Mouse (Mus musculus) activated CD4-positive, CD25-positive, alpha-beta regulatory T cell, adult 9 weeks (primary cell): ENCODE results near the gene Yjefn3. TPM values are rescaled to one million over a fixed set of nuclear protein-coding genes. Genes with fewer than 3 reads are reported as not detected.

Source experiments
- polyA plus RNA-seq: library from polyadenylated mRNA; unstranded; fragments of 100-300 nt; shearing (Covaris generic); gene quantifications from one replicate; pipeline ENCODE4 v1.2.1, GENCODE M21; 2017

The Yjefn3 gene
- 1.1 TPM for polyA plus RNA-seq

DNA sequence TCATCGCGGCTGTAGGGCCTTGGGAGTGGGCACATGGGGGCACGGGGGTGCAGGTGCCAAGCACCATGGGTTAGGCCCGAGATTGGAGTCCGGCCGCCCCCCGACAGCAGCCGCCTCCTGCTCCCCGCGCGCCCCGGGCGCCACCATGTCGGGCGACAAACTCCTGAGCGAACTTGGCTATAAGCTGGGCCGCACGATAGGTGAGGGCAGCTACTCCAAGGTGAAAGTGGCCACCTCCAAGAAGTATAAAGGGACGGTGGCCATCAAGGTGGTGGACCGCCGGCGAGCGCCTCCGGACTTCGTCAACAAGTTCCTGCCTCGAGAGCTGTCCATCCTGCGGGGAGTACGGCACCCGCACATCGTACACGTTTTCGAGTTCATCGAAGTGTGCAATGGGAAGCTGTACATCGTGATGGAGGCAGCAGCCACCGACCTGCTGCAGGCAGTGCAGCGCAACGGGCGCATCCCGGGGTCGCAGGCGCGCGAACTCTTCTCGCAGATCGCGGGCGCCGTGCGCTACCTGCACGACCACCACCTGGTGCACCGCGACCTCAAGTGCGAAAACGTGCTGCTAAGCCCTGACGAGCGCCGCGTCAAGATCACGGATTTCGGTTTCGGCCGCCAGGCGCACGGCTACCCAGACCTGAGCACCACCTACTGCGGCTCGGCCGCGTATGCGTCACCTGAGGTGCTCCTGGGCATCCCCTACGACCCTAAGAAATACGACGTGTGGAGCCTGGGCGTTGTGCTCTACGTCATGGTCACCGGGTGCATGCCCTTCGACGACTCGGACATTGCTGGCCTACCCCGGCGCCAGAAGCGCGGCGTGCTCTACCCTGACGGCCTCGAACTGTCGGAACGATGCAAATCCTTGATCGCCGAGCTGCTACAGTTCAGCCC is at the start of gene Yjefn3, which contains the start of the genes Tssk6 and Ndufa13:
Yjefn3 (minus strand) TSS at position 550 of the 900 bp plus-strand sequence.
Tssk6 (plus strand) TSS at position 22 of the 900 bp plus-strand sequence.
Ndufa13 (minus strand) TSS at position 396 of the 900 bp plus-strand sequence.

DNA sequence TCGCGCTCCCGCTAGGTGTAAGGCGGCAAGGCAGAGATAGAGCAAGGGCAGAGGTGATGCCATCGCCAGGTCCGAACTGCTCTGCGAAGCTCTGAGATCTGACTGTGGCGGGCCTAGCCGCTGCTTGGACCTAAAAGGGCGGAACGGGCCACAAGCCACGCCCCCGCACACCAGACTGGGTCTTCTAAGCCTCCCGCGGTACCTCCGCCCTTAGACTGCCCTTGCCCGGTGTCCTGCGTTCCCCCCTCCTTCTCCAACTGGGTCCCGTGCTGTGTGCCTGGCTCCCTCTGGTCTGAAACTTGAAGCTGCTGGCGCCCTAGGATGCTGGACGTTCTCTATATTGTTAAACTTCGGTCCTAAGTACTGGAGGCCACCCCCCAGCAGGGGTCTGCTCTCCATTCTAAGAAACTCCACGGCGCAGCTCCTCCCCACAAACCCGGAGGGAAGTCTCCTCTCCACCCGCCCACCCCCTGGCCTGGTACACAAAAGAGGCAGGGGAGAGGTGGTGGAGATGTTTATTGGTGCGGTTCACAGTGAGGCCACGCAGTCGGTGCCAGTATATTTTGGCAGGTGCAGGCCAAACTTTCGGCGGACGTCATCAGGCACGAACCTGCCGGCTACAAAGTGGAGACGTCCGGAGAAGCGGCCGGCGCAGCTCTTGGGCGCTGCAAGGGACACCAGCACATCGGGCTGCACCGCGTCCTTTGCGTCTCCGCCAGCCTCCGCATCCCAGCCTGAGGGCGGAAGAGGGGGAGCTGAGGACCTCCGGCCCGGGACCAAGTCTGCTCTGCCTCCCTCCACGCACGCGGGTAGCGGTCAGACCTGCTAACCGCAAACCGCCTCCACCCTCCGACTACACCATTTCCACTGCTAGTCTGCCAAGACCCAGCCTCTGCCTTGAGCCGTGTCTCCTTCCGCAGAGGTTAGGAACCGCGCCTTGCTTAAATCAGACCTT is 14.9 kb downstream of the Yjefn3 start, which contains the start of gene Cilp2:
Cilp2 (minus strand) TSS at position 399 of the 955 bp plus-strand sequence.

Other genes with a start within 250 kb of the Yjefn3 start
- 0.37 TPM for gene Zfp964, start 248.2 kb downstream of the Yjefn3 start, polyA plus RNA-seq
- 59.3 TPM for gene Zfp869, start 192.0 kb downstream of the Yjefn3 start, polyA plus RNA-seq
- 10.9 TPM for gene Zfp963, start 152.7 kb downstream of the Yjefn3 start, polyA plus RNA-seq
- gene Gm20422, start 127.8 kb downstream of the Yjefn3 start, polyA plus RNA-seq, result not detected
- 20.3 TPM for gene Atp13a1, start 111.5 kb downstream of the Yjefn3 start, polyA plus RNA-seq
- 33.3 TPM for gene Zfp866, start 111.5 kb downstream of the Yjefn3 start, polyA plus RNA-seq
- gene Gmip, start 94.0 kb downstream of the Yjefn3 start, polyA plus RNA-seq, result 167 TPM
- 0.61 TPM for gene Lpar2, start 80.3 kb downstream of the Yjefn3 start, polyA plus RNA-seq
- 26.4 TPM for gene Pbx4, start 70.2 kb downstream of the Yjefn3 start, polyA plus RNA-seq
- gene Cilp2, start 15.0 kb downstream of the Yjefn3 start, polyA plus RNA-seq, result not detected
- 1.6 TPM for gene Tssk6, start 528 bp downstream of the Yjefn3 start, polyA plus RNA-seq
- 205 TPM for gene Ndufa13, start 154 bp downstream of the Yjefn3 start, polyA plus RNA-seq
- 24.7 TPM for gene Gatad2a, start 93.7 kb upstream of the Yjefn3 start, polyA plus RNA-seq
- 41.9 TPM for gene Mau2, start 140.0 kb upstream of the Yjefn3 start, polyA plus RNA-seq
- 68.9 TPM for gene Sugp1, start 140.1 kb upstream of the Yjefn3 start, polyA plus RNA-seq
- gene Tm6sf2, start 170.2 kb upstream of the Yjefn3 start, polyA plus RNA-seq, result 1.3 TPM
- gene Hapln4, start 180.7 kb upstream of the Yjefn3 start, polyA plus RNA-seq, result not detected
- gene Ncan, start 218.2 kb upstream of the Yjefn3 start, polyA plus RNA-seq, result not detected
- gene Nr2c2ap, start 228.6 kb upstream of the Yjefn3 start, polyA plus RNA-seq, result 54.8 TPM
- gene Rfxank, start 236.4 kb upstream of the Yjefn3 start, polyA plus RNA-seq, result 41.2 TPM
- gene Borcs8, start 236.8 kb upstream of the Yjefn3 start, polyA plus RNA-seq, result 97.8 TPM
- gene Mef2b, start 237.0 kb upstream of the Yjefn3 start, polyA plus RNA-seq, result 2.6 TPM